Mouse (Mus musculus) lung, postnatal 0 days (tissue): ENCODE results near the gene Macc1. TPM values are rescaled to one million over a fixed set of nuclear protein-coding genes. Genes with fewer than 3 reads are reported as not detected.
A peak's percentile ranks its signal among the peaks of the same experiment; 100 is the strongest.

ENCODE experiments used
- ATAC-seq: fragments of 200-750 bp; cut with Nextera tagmentation; 2 replicates; pipeline ENCODE4 v1.8.0; 2017; ENCODE audit warnings: moderate library complexity
- DNase-seq: peaks from one replicate; pipeline ENCODE4 v3.0.0-alpha.2; 2016; ENCODE audit warnings: low spot score
- H3K27ac ChIP-seq: fragments of 300-500 bp; sonication (generic); 2 replicates; pipeline ENCODE4 v1.5.1; 2014; ENCODE audit warnings: antibody characterized with exemption, mild to moderate bottlenecking, low read length, mixed read lengths
- H3K27me3 ChIP-seq: fragments of 300-500 bp; sonication (generic); replicated peaks from 2 replicates; pipeline ENCODE4 v1.6.1; 2014; ENCODE audit warnings: low read length, mixed read lengths; ENCODE audit not compliant: insufficient read depth
- H3K36me3 ChIP-seq: fragments of 300-500 bp; sonication (generic); 2 replicates; pipeline ENCODE4 v1.6.1; 2014; ENCODE audit warnings: low read length, mixed read lengths; ENCODE audit not compliant: insufficient read depth
- H3K4me1 ChIP-seq: fragments of 300-500 bp; sonication (generic); 2 replicates; pipeline ENCODE4 v1.6.1; 2014; ENCODE audit warnings: antibody characterized with exemption, low read depth, low read length, mixed read lengths; ENCODE audit not compliant: insufficient read depth
- H3K4me2 ChIP-seq: fragments of 300-500 bp; sonication (generic); replicated peaks from 2 replicates; pipeline ENCODE4 v1.6.1; 2014; ENCODE audit warnings: low read depth, mild to moderate bottlenecking, low read length, moderate library complexity, mixed read lengths
- H3K4me3 ChIP-seq: fragments of 300-500 bp; sonication (generic); 2 replicates; pipeline ENCODE4 v1.5.1; 2014; ENCODE audit warnings: low read depth, low read length
- H3K9ac ChIP-seq: fragments of 300-500 bp; sonication (generic); replicated peaks from 2 replicates; pipeline ENCODE4 v1.6.1; 2014; ENCODE audit warnings: low read depth, mild to moderate bottlenecking
- H3K9me3 ChIP-seq: fragments of 300-500 bp; sonication (generic); 2 replicates; pipeline ENCODE4 v1.6.1; 2016; ENCODE audit warnings: low read length, mixed read lengths
- CTCF ChIP-seq: IDR thresholded peaks from 2 replicates; pipeline ENCODE4 v1.5.1; 2016; ENCODE audit warnings: antibody characterized with exemption, mild to moderate bottlenecking
- EP300 ChIP-seq: IDR thresholded peaks from 2 replicates; pipeline ENCODE4 v1.6.1; 2016; ENCODE audit warnings: antibody characterized with exemption, mild to moderate bottlenecking, control low read depth
- WGBS: fragments of 180-500 bp; shearing (Covaris S2); extraction: QIAGEN DNeasy Blood & Tissue Kit; methylation state at CpG from one replicate; pipeline ENCODE4 v1.1.7; 2014; 5-methylcytosine and 5-hydroxymethylcytosine counted together
- polyA plus RNA-seq: library from polyadenylated mRNA; unstranded; fragments of >200 nt; fragmentation: Nextera tagmentation; extraction: Ambion mirVana; gene quantifications from 2 replicates; pipeline ENCODE4 v1.2.1, GENCODE M21; 2015

Macc1 gene
- polyA plus RNA-seq, 1 experiment from 2014 or later, result 1.0 TPM

DNA sequence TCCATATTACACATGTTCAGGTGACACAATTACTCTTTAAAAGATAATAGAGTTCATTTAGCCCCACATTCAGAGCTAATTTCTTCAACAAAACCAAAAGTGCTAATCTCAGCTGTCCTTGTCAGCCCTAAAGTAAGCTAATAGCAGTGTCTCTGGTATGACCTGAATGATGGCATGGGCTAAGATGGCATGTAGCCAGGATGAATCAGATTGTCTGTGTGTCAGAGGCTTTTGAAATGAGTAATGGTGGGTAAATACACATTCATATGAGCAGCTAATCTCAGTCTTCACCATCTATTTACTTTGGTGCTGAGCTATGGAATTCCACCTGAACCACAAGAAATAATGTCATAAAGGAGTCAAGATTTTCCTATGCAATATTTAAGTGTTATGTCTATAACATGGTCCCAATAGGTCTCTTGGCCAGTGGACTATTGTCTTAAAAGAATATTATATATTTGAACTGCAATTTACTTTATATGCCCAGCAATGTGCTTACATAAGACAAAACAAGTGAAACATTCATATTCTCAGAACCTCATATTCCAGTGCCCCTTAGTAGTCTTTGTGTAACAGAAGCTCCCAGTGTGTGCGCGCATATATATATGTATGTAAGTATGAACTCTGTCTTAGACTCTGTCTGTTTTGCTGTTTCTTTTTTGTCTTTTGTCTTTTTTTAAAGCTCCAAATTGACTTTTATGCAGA, 112.3 kb downstream of the Macc1 start:
- 96% methylated on average over 2 of the region's 2 CpGs for WGBS

GRCm38 (mm10) chr12:119426887-119427204, 112.8 kb downstream of the Macc1 start:
- H3K4me3 ChIP-seq, result no peak overlapping the region
- TF ChIP-seq CTCF (peak; percentile 68), EP300 (no peak)
- H3K9ac ChIP-seq, result no peak overlapping the region
- ATAC-seq (0 out of 2 replicates have a peak, but pooled peaks have one; percentile 40), DNase-seq (peak; percentile 66)
- H3K4me1 ChIP-seq, result no peaks in the 10 kb centered on the region
- 71% methylated on average over 1 of the region's 1 CpGs for WGBS
- H3K36me3 ChIP-seq, result no peaks in the 10 kb centered on the region
- no peaks in the 10 kb centered on the region for H3K9me3 ChIP-seq
- H3K27me3 ChIP-seq, result no peaks in the 10 kb centered on the region
- H3K27ac ChIP-seq, result no peak overlapping the region
- no peak overlapping the region for H3K4me2 ChIP-seq

More for the DNA sequence above, 112.3 kb downstream of the Macc1 start:
- Histone ChIP-seq H3K27me3 (no peaks in the 10 kb centered on the region), H3K27ac (no peak overlapping the region), H3K4me2 (no peak overlapping the region), H3K36me3 (no peaks in the 10 kb centered on the region), H3K4me3 (no peak overlapping the region), H3K9ac (no peak overlapping the region), H3K4me1 (no peaks in the 10 kb centered on the region), H3K9me3 (no peaks in the 10 kb centered on the region)
- DNase-seq (no peak), ATAC-seq (no peak)
- TF ChIP-seq EP300 (no peak), CTCF (no peak)

- 50% methylated on average over 2 of the region's 2 CpGs for WGBS
- no peak overlapping the region for H3K9ac ChIP-seq
- H3K27ac ChIP-seq, result no peak overlapping the region
- H3K27me3 ChIP-seq, result no peaks in the 10 kb centered on the region
- no peaks in the 10 kb centered on the region for H3K36me3 ChIP-seq
- H3K9me3 ChIP-seq, result no peaks in the 10 kb centered on the region
- peak; percentile 8 for DNase-seq
- no peak for ATAC-seq
- H3K4me2 ChIP-seq, result no peak overlapping the region
- no peak overlapping the region for H3K4me3 ChIP-seq
- H3K4me1 ChIP-seq, result no peaks in the 10 kb centered on the region
- TF ChIP-seq CTCF, result no peak
- TF ChIP-seq EP300, result no peak
These were observed 126.7 kb downstream of the Macc1 start for GRCm38 (mm10) chr12:119440720-119441119.

DNA sequence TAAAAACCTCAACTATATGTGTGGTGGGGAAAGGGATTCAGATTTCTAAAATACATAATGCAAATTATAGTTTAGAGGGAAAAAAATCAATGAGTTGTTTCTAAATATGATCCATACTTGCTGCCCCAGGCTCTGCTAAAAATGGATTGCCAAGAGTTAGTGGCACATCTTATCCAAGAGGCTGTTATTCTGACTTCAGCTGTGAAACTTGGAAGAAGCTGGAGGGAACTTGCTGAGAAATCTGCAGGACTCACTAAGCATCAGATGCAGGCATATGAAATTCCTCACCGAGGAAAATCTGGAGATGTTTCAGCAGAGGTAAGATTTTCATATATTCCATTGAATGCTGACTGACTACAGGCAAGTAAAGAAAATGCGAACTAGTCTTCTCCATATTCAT, 136.0 kb downstream of the Macc1 start:
- 89% methylated on average over 2 of the region's 2 CpGs for WGBS
- H3K27ac ChIP-seq, result no peak overlapping the region
- ATAC-seq (no peak), DNase-seq (no peak)
- no peak overlapping the region for H3K4me2 ChIP-seq
- H3K4me1 ChIP-seq, result no peaks in the 10 kb centered on the region
- H3K9me3 ChIP-seq, result no peaks in the 10 kb centered on the region
- no peaks in the 10 kb centered on the region for H3K27me3 ChIP-seq
- no peaks in the 10 kb centered on the region for H3K36me3 ChIP-seq
- no peak overlapping the region for H3K9ac ChIP-seq
- H3K4me3 ChIP-seq, result no peak overlapping the region
- TF ChIP-seq EP300 (no peak), CTCF (no peak)

DNA sequence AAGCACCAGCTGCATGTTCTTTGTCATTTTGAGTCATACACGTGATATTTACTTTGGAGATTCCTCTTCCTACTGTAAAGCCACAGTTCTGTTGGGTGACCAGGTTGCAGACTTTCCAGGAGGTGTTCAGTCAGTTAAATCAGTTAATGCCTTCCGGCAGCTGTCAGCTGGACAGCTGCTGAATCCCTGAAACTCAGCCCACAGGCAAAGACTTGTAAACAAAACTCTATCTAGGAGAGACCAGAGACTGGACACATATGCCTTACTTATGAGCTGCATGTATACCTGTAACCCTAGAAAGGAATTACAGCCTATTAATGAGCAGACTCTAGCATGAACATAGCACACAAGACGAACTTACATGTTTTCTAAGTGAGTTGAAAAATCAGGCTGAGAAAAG, 137.2 kb downstream of the Macc1 start:
- H3K4me1 ChIP-seq, result no peaks in the 10 kb centered on the region
- H3K9me3 ChIP-seq, result no peaks in the 10 kb centered on the region
- no peak overlapping the region for H3K4me3 ChIP-seq
- no peaks in the 10 kb centered on the region for H3K27me3 ChIP-seq
- H3K9ac ChIP-seq, result no peak overlapping the region
- no peak for ATAC-seq
- 53% methylated on average over 3 of the region's 3 CpGs for WGBS
- H3K27ac ChIP-seq, result no peak overlapping the region
- no peaks in the 10 kb centered on the region for H3K36me3 ChIP-seq
- DNase-seq, result no peak
- no peak overlapping the region for H3K4me2 ChIP-seq
- TF ChIP-seq CTCF (no peak), EP300 (no peak)

DNA sequence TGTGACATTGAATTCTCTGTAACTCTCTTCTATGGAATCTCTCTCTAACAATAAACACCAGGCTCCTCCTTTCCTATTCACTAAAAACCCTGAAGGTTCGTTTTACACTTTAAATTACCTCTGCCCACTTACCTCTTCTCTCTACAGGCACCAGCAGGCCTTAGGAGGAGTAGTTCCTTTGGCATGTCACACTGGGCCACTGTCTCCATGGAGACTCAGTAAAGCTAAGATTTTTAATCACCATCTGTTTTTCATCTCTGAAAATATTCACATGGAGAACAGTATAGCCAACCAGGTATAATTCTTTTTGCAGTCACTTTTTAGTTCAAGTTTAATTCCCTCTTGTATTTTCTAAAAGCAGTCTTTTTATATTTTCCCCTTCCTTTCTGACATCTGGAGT, 140.0 kb downstream of the Macc1 start:
- DNase-seq, result no peak
- no peak overlapping the region for H3K27ac ChIP-seq
- no peak overlapping the region for H3K4me3 ChIP-seq
- H3K9ac ChIP-seq, result no peak overlapping the region
- no peaks in the 10 kb centered on the region for H3K9me3 ChIP-seq
- no peaks in the 10 kb centered on the region for H3K36me3 ChIP-seq
- 38% methylated on average over 1 of the region's 1 CpGs for WGBS
- H3K27me3 ChIP-seq, result no peaks in the 10 kb centered on the region
- TF ChIP-seq EP300 (no peak), CTCF (no peak)
- ATAC-seq, result no peak
- H3K4me1 ChIP-seq, result no peaks in the 10 kb centered on the region
- no peak overlapping the region for H3K4me2 ChIP-seq
